ENCODE assay signal across 20 mouse cellular contexts in genomic region chr2:156479833-156480232, GRCm38 (mm10). TPM values are rescaled to one million over a fixed set of nuclear protein-coding genes. Genes with fewer than 3 reads are reported as not detected.
A peak's percentile ranks its signal among the peaks of the same experiment; 100 is the strongest.
DNase-seq lines count a peak whose midpoint lies in the region; ATAC-seq and TF ChIP-seq lines count a peak whose summit lies in the region.
"Had no signal": no experiment of that assay in that cellular context is flagged by ENCODE, and none has a peak within 500 bp of the region (broad histone marks: within the 10 kb centered on the region; RNA-seq: fewer than 3 reads in every experiment).

No protein-coding gene starts in this region.

- no peak overlapping the region for H3K4me2 ChIP-seq in midbrain, embryonic 11.5 days
- H3K4me2 ChIP-seq: embryonic facial prominence, embryonic 13.5 days; forebrain, embryonic 15.5 days; heart, embryonic 11.5 days; hindbrain, embryonic 13.5 days; midbrain, embryonic 13.5 days; neural tube, embryonic 13.5 days had no signal

- H3K4me3 ChIP-seq in layer of hippocampus, adult 2 months = peak overlapping the region; percentile 5; the same call in 1 of the 2 replicates
- H3K4me3 ChIP-seq in heart, adult 2 months = no peak overlapping the region
- no peak overlapping the region for H3K4me3 ChIP-seq in midbrain, embryonic 11.5 days (ENCODE audit: low read depth, low read length)
- H3K4me3 ChIP-seq: embryonic facial prominence, embryonic 13.5 days; forebrain, embryonic 15.5 days; hindbrain, embryonic 13.5 days; limb, embryonic 10.5 days; midbrain, embryonic 13.5 days; neural tube, embryonic 13.5 days had no signal

- TF ChIP-seq EP300 in heart, adult 2 months (IDR thresholded peaks at IDR 0.05; ENCODE audit: insufficient read depth, low read depth, low read length) = no peak

- TF ChIP-seq CTCF in layer of hippocampus, adult 2 months (conservative IDR thresholded peaks at IDR 0.05) = no peak
- TF ChIP-seq CTCF in heart, adult 2 months (IDR thresholded peaks at IDR 0.05) = no peak

- peaks cover 2% of the 10 kb centered on the region for H3K4me1 ChIP-seq in heart, adult 2 months (ENCODE audit: control insufficient read depth, insufficient read depth, low read length)
- peaks cover 14% of the 10 kb centered on the region for H3K4me1 ChIP-seq in midbrain, embryonic 11.5 days (ENCODE audit: control insufficient read depth, insufficient read depth, low read length)

- H3K27ac ChIP-seq in layer of hippocampus, adult 2 months = peak overlapping the region; percentile 82
- no peak overlapping the region for H3K27ac ChIP-seq in heart, adult 2 months
- no peak overlapping the region for H3K27ac ChIP-seq in midbrain, embryonic 11.5 days (ENCODE audit: low read depth, low read length)
- H3K27ac ChIP-seq: embryonic facial prominence, embryonic 13.5 days; hindbrain, embryonic 13.5 days; limb, embryonic 10.5 days; midbrain, embryonic 13.5 days; neural tube, embryonic 13.5 days had no signal

- intact Hi-C loops in heart, adult 2 months (cut with DNase I) = no loop called here

- TF ChIP-seq POLR2A in heart, adult 2 months (IDR thresholded peaks at IDR 0.05; ENCODE audit: insufficient read depth, low read depth, low read length) = no peak

- no peak for ATAC-seq in midbrain, embryonic 11.5 days (ENCODE audit: low FRiP score)
- ATAC-seq: forebrain, embryonic 15.5 days; liver, postnatal 0 days; midbrain, embryonic 13.5 days had no signal

- WGBS in heart, adult 2 months = 57% methylated on average over 7 of the region's 7 CpGs
- WGBS in midbrain, embryonic 11.5 days = 75% methylated on average over 7 of the region's 7 CpGs

- H3K36me3 ChIP-seq in heart, adult 2 months (ENCODE audit: control insufficient read depth, insufficient read depth, low read length) = no peaks in the 10 kb centered on the region
- no peaks in the 10 kb centered on the region for H3K36me3 ChIP-seq in midbrain, embryonic 11.5 days (ENCODE audit: control insufficient read depth, insufficient read depth, low read length)
- H3K36me3 ChIP-seq: forebrain, embryonic 15.5 days; limb, embryonic 10.5 days; midbrain, embryonic 13.5 days had no signal

- no peaks in the 10 kb centered on the region for H3K9me3 ChIP-seq in midbrain, embryonic 11.5 days (ENCODE audit: control insufficient read depth, low read length)
- H3K9me3 ChIP-seq: embryonic facial prominence, embryonic 13.5 days; forebrain, embryonic 15.5 days; hindbrain, embryonic 13.5 days; limb, embryonic 10.5 days; midbrain, embryonic 13.5 days had no signal

- 0 out of 2 replicates have a peak, but pooled peaks cover 1% of the 10 kb centered on the region for H3K27me3 ChIP-seq in heart, adult 2 months (ENCODE audit: control insufficient read depth, insufficient read depth, low read length)
- no peaks in the 10 kb centered on the region for H3K27me3 ChIP-seq in midbrain, embryonic 11.5 days (ENCODE audit: control insufficient read depth, insufficient read depth, low read length)
- H3K27me3 ChIP-seq: embryonic facial prominence, embryonic 13.5 days; forebrain, embryonic 15.5 days; hindbrain, embryonic 13.5 days; midbrain, embryonic 13.5 days; neural tube, embryonic 13.5 days had no signal

- no peak overlapping the region for H3K9ac ChIP-seq in heart, adult 2 months (ENCODE audit: low read depth, low read length)
- H3K9ac ChIP-seq in midbrain, embryonic 11.5 days (ENCODE audit: low read length) = no peak overlapping the region
- H3K9ac ChIP-seq: embryonic facial prominence, embryonic 13.5 days; forebrain, embryonic 15.5 days; hindbrain, embryonic 13.5 days; liver, postnatal 0 days; midbrain, embryonic 13.5 days; neural tube, embryonic 13.5 days had no signal

- DNase-seq in layer of hippocampus, adult 2 months (ENCODE audit: low spot score in 2 of 2) = peak in 1 of 2 experiments; percentile 67
- DNase-seq in layer of hippocampus, adult 9-10 months (ENCODE audit: low spot score) = no peak
- peak; percentile 43 for DNase-seq in R1 (ENCODE audit: low read depth, low spot score)
- peak; percentile 66 for DNase-seq in brain, adult 2 months (ENCODE audit: low read depth, low spot score)
- DNase-seq in cerebellum, postnatal 14 days = peak; percentile 66 to 72
- no peak for DNase-seq in heart, adult 2 months
- no peak for DNase-seq in midbrain, embryonic 11.5 days (ENCODE audit: low spot score, missing footprints)
- DNase-seq: adrenal gland, adult 8-10 months; heart, postnatal 10 days; kidney, adult 8-10 months; kidney, postnatal 36 days; liver, postnatal 0 days; lung, postnatal 10 days had no signal

- H3K79me2 ChIP-seq in heart, adult 2 months (replicated peaks; ENCODE audit: control insufficient read depth, insufficient read depth, low read length) = no peaks in the 10 kb centered on the region

RNA-seq across cellular contexts. Expression of gene Epb41l1, which starts 59.1 kb away (rescaled TPM):
- total RNA-seq in layer of hippocampus, adult 2 months (2021) = 100 to 1,000 TPM; 340 to 347 TPM
- total RNA-seq in heart, adult 2 months (2021) = 1 to 10 TPM; 7.3 to 8.2 TPM
- 7.6 and 7.8 TPM in 2 replicates for polyA plus RNA-seq in heart, adult 2 months (2012; rRNA removed)
- 3.1 and 3.9 TPM in 2 replicates for polyA plus RNA-seq in midbrain, embryonic 11.5 days (2014; fragmentation: Nextera tagmentation; extraction: Ambion mirVana)

Comparison
In these comparisons a context has a peak if more than half of its experiments do, and no peak if none do; other contexts are left out.
1. DNase-seq: peak in R1 (single experiment), brain, adult 2 months (single experiment) and cerebellum, postnatal 14 days (2 of 2); none in layer of hippocampus, adult 9-10 months (single experiment), heart, adult 2 months (0 of 2) and midbrain, embryonic 11.5 days (single experiment).
2. RNA of gene Epb41l1, which starts 59.1 kb away (total RNA-seq): 340 to 347 TPM in layer of hippocampus, adult 2 months; 7.3 to 8.2 TPM in heart, adult 2 months; every median in the first group is over 10 times any median in the second.